Mouse (Mus musculus) stomach, postnatal 0 days (tissue): ENCODE data around the gene Gm49368.

ENCODE experiments used
- CTCF ChIP-seq: IDR thresholded peaks from 2 replicates; pipeline ENCODE4 v1.5.1; 2016; ENCODE audit warnings: antibody characterized with exemption, low read depth, mild to moderate bottlenecking, moderate library complexity
- EP300 ChIP-seq: optimal IDR thresholded peaks from 2 replicates; pipeline ENCODE3; 2016; ENCODE audit warnings: antibody characterized with exemption

DNA sequence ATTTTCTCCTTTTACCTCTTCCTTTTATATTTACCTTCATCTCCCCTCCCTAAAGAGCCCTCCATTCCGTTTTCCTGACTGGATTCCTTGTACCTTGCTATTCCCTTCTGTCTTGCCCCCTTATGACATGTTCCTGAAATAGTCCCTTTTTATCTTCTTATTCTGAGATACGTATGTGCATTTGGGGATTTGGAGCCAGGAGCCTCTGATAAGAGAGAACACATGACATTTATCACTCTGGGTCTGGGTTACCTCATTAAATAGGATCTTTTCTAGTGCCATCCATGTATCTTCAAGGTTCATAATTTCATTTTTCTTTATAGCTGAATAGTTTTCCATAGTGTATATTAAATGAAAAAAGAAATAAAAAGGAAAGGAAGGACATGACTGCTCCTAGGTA is 16.8 kb upstream of the Gm49368 start:
- TF ChIP-seq CTCF (no peak), EP300 (no peak)
